Comparison of ENCODE assay signal across 11 mouse cellular contexts in genomic region chrX:13705051-13705450, GRCm38 (mm10). TPM values are rescaled to one million over a fixed set of nuclear protein-coding genes. Genes with fewer than 3 reads are reported as not detected.
DNase-seq lines count a peak whose midpoint lies in the region; ATAC-seq and TF ChIP-seq lines count a peak whose summit lies in the region.
"Had no signal": no experiment of that assay in that cellular context is flagged by ENCODE, and none has a peak within 500 bp of the region (broad histone marks: within the 10 kb centered on the region; RNA-seq: fewer than 3 reads in every experiment).

No protein-coding gene starts in this region.

- no peaks in the 10 kb centered on the region for H3K79me2 ChIP-seq in heart, adult 2 months (replicated peaks; ENCODE audit: control insufficient read depth, insufficient read depth, low read length)

- no peak overlapping the region for H3K4me3 ChIP-seq in heart, adult 2 months
- no peak overlapping the region for H3K4me3 ChIP-seq in limb, embryonic 13.5 days
- H3K4me3 ChIP-seq: left cerebral cortex, adult 2 months; megakaryocyte, embryonic 14.5 days had no signal

- no peak for TF ChIP-seq EP300 in heart, adult 2 months (IDR thresholded peaks at IDR 0.05; ENCODE audit: insufficient read depth, low read depth, low read length)

- no peak overlapping the region for H3K4me2 ChIP-seq in limb, embryonic 13.5 days (replicated peaks)

- intact Hi-C loops in heart, adult 2 months (cut with DNase I) = no loop called here

- H3K4me1 ChIP-seq in heart, adult 2 months (ENCODE audit: control insufficient read depth, insufficient read depth, low read length) = no peaks in the 10 kb centered on the region
- no peaks in the 10 kb centered on the region for H3K4me1 ChIP-seq in limb, embryonic 13.5 days
- H3K4me1 ChIP-seq: megakaryocyte, embryonic 14.5 days had no signal

- no peak overlapping the region for H3K9ac ChIP-seq in heart, adult 2 months (ENCODE audit: low read depth, low read length)
- H3K9ac ChIP-seq in limb, embryonic 13.5 days = no peak overlapping the region

- no peak for TF ChIP-seq CTCF in heart, adult 2 months (IDR thresholded peaks at IDR 0.05)

- DNase-seq in heart, postnatal 4 days = peak; percentile 33
- no peak for DNase-seq in heart, adult 2 months
- DNase-seq in 3T3-L1 (ENCODE audit: low read depth, low spot score) = peak; percentile 42
- peak; percentile 10 for DNase-seq in Muller cell, postnatal 12 days (ENCODE audit: inconsistent ontology term)
- no peak for DNase-seq in B cell, adult 2 months
- DNase-seq in right cerebral cortex, postnatal 14 days = no peak
- DNase-seq: thymus, postnatal 25 days had no signal

- H3K36me3 ChIP-seq in heart, adult 2 months (ENCODE audit: control insufficient read depth, insufficient read depth, low read length) = no peaks in the 10 kb centered on the region
- no peaks in the 10 kb centered on the region for H3K36me3 ChIP-seq in limb, embryonic 13.5 days

- no peaks in the 10 kb centered on the region for H3K9me3 ChIP-seq in limb, embryonic 13.5 days
- H3K9me3 ChIP-seq: megakaryocyte, embryonic 14.5 days had no signal

- WGBS in heart, adult 2 months = 55% methylated on average over 2 of the region's 2 CpGs
- WGBS in limb, embryonic 13.5 days = 20% methylated on average over 2 of the region's 2 CpGs

- no peak for TF ChIP-seq POLR2A in heart, adult 2 months (IDR thresholded peaks at IDR 0.05; ENCODE audit: insufficient read depth, low read depth, low read length)

- no peaks in the 10 kb centered on the region for H3K27me3 ChIP-seq in heart, adult 2 months (ENCODE audit: control insufficient read depth, insufficient read depth, low read length)
- no peaks in the 10 kb centered on the region for H3K27me3 ChIP-seq in limb, embryonic 13.5 days
- H3K27me3 ChIP-seq: megakaryocyte, embryonic 14.5 days had no signal

- H3K27ac ChIP-seq in heart, adult 2 months = no peak overlapping the region
- H3K27ac ChIP-seq in limb, embryonic 13.5 days = no peak overlapping the region
- H3K27ac ChIP-seq: left cerebral cortex, adult 2 months had no signal

- ATAC-seq in limb, embryonic 13.5 days (ENCODE audit: low FRiP score, low read depth) = peak; percentile 86
- ATAC-seq: Patski had no signal

RNA-seq across cellular contexts. Expression of gene Gpr82, which starts 43.9 kb away (rescaled TPM):
- total RNA-seq in heart, postnatal 4 days (2021) = not detected
- total RNA-seq in heart, adult 2 months (2021) = not detected
- polyA plus RNA-seq in heart, adult 2 months (2012; rRNA removed) = not detected in 2 replicates
- polyA plus RNA-seq in limb, embryonic 13.5 days (2015; fragmentation: Nextera tagmentation; extraction: Ambion mirVana) = 0.64 and 0.70 TPM in 2 replicates
- total RNA-seq: left cerebral cortex, adult 2 months had no signal
- polyA plus RNA-seq: Patski had no signal

Comparison
In these comparisons a context has a peak if more than half of its experiments do, and no peak if none do; other contexts are left out.
1. DNase-seq: peak in heart, postnatal 4 days (single experiment), 3T3-L1 (single experiment) and Muller cell, postnatal 12 days (single experiment); none in heart, adult 2 months (0 of 2), B cell, adult 2 months (0 of 2) and right cerebral cortex, postnatal 14 days (single experiment).